In genomic region chr6:140281488-140282284, GRCm38 (mm10) we compare ENCODE assay signal across 8 mouse cellular contexts.
A peak's percentile ranks its signal among the peaks of the same experiment; 100 is the strongest.
DNase-seq lines count a peak whose midpoint lies in the region; ATAC-seq lines count a peak whose summit lies in the region.
"Had no signal": no experiment of that assay in that cellular context is flagged by ENCODE, and none has a peak within 500 bp of the region (broad histone marks: within the 10 kb centered on the region; RNA-seq: fewer than 3 reads in every experiment).

No protein-coding gene starts in this region.

- H3K4me2 ChIP-seq in midbrain, embryonic 16.5 days (ENCODE audit: low read length), result no peak overlapping the region
- no peak overlapping the region for H3K4me2 ChIP-seq in midbrain, embryonic 11.5 days

- 0 out of 2 replicates have a peak, but pooled peaks have one; percentile 36 for ATAC-seq in midbrain, embryonic 16.5 days
- ATAC-seq in midbrain, embryonic 11.5 days (ENCODE audit: low FRiP score), result no peak

- no peaks in the 10 kb centered on the region for H3K4me1 ChIP-seq in midbrain, embryonic 16.5 days (ENCODE audit: control insufficient read depth, insufficient read depth, low read length)
- peaks cover 6% of the 10 kb centered on the region for H3K4me1 ChIP-seq in midbrain, embryonic 11.5 days (ENCODE audit: control insufficient read depth, insufficient read depth, low read length)

- DNase-seq in midbrain, embryonic 11.5 days (ENCODE audit: low spot score, missing footprints), result no peak
- peak; percentile 27 to 41 for DNase-seq in heart, postnatal 10 days
- DNase-seq in kidney, postnatal 36 days, result peak; percentile 61 to 69
- no peak for DNase-seq in thymus, postnatal 0 days (ENCODE audit: low spot score)
- no peak for DNase-seq in left cerebral cortex, adult 9 months (ENCODE audit: low spot score in 2 of 2)
- no peak for DNase-seq in frontal cortex, postnatal 25 days (ENCODE audit: low spot score in 2 of 2)
- DNase-seq: embryo, embryonic 11 days had no signal

- no peak overlapping the region for H3K27ac ChIP-seq in midbrain, embryonic 16.5 days (ENCODE audit: low read length)
- H3K27ac ChIP-seq in midbrain, embryonic 11.5 days (ENCODE audit: low read depth, low read length), result no peak overlapping the region

- H3K4me3 ChIP-seq in midbrain, embryonic 16.5 days (ENCODE audit: low read depth, low read length), result no peak overlapping the region
- H3K4me3 ChIP-seq in midbrain, embryonic 11.5 days (ENCODE audit: low read depth, low read length), result no peak overlapping the region

- 53% methylated on average over 17 of the region's 17 CpGs for WGBS in midbrain, embryonic 16.5 days
- WGBS in midbrain, embryonic 11.5 days, result 75% methylated on average over 17 of the region's 17 CpGs

- no peaks in the 10 kb centered on the region for H3K9me3 ChIP-seq in midbrain, embryonic 16.5 days (replicated peaks; ENCODE audit: control insufficient read depth, low read length, poor library complexity, severe bottlenecking)
- H3K9me3 ChIP-seq in midbrain, embryonic 11.5 days (ENCODE audit: control insufficient read depth, low read length), result no peaks in the 10 kb centered on the region

- no peak overlapping the region for H3K9ac ChIP-seq in midbrain, embryonic 16.5 days (ENCODE audit: low read depth, low read length)
- H3K9ac ChIP-seq in midbrain, embryonic 11.5 days (ENCODE audit: low read length), result no peak overlapping the region

- intact Hi-C loops in heart, postnatal 10 days (cut with DNase I), result no loop called here

- H3K27me3 ChIP-seq in midbrain, embryonic 16.5 days (ENCODE audit: control insufficient read depth, insufficient read depth, low read depth, low read length), result no peaks in the 10 kb centered on the region
- no peaks in the 10 kb centered on the region for H3K27me3 ChIP-seq in midbrain, embryonic 11.5 days (ENCODE audit: control insufficient read depth, insufficient read depth, low read length)

- no peaks in the 10 kb centered on the region for H3K36me3 ChIP-seq in midbrain, embryonic 16.5 days (ENCODE audit: control insufficient read depth, insufficient read depth, low read length)
- H3K36me3 ChIP-seq in midbrain, embryonic 11.5 days (ENCODE audit: control insufficient read depth, insufficient read depth, low read length), result no peaks in the 10 kb centered on the region

Comparison
In these comparisons a context has a peak if more than half of its experiments do, and no peak if none do; other contexts are left out.
1. DNase-seq: peak in heart, postnatal 10 days (2 of 2) and kidney, postnatal 36 days (2 of 2); none in midbrain, embryonic 11.5 days (single experiment), thymus, postnatal 0 days (single experiment), left cerebral cortex, adult 9 months (0 of 2) and frontal cortex, postnatal 25 days (0 of 2).